Mouse (Mus musculus) testis, postnatal 10 days (tissue): ENCODE results near the gene Mettl16.

ENCODE experiments used
- DNase-seq: peaks from one replicate; pipeline ENCODE4 v3.0.0; 2021; ENCODE audit warnings: low spot score

The Mettl16 gene

DNA sequence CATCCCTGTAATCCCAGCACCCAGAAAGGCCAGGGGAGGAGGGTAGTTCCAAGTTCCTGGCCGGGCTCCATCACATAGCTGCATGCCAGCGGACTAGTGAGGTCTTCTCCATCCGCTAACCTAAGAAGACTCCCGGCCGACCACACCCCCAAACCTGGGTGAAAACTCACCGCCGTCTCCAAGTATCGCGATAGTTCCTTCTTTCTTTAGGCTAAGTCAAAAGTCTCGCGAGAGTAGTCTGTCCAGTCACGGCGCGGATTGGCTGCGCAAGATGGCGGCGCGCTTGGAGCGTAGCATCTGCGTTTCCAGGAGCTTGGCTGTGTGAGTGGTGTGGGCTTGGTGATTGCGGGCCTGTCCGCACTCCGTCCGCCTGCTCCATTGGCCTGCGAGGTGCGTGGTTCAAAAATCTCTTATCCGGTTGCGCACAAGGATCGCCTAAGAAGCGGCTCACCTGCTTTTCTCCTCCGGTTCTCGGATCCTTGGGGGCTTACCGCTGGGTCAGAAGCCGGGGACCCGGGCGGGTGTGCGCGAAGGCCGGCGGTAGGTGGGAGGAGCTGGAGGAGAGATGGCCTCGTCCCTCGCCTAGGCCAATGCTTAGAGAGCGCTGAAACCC lies at the start of gene Mettl16:
Gene Mettl16 (plus strand): TSS at position 236 of the 613 bp plus-strand sequence.
- DNase-seq, result peak; percentile 93

DNA sequence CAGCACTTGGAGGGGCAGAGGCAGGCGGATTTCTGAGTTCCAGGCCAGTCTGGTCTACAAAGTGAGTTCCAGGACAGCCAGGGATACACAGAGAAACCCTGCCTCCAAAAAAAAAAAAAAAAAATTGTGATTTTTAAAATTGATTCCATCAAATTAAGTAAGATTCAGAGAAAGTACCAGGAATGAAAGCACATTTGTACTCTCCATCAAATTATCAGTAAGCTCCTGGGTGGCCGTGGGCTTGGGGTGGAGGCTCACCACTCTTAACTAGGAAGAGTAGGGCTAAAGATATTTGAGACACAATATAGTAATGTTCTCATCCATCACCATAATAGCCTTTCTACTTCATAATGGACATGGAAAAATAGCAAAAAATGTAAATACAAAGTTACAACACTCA lies 49.5 kb upstream of the Mettl16 start:
- no peak for DNase-seq

DNA sequence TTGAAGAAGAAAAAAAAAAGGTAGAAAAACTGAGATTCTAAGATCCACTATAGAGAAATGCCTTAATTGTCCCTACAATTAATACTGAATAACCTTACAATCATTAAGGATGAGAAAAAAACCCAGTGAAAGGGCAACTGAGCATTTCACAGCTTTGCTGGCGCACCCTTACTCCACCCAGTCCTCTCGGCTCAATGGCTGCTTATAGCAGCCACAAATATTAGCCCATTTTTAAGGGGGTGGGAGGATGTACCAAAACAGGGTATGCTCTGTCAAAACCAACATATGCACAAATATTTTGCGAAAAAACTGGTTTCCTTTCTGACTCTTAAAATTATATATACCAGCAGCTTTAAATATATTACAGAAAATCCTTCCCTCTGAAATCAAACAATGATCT lies 48.7 kb upstream of the Mettl16 start:
- no peak for DNase-seq

DNA sequence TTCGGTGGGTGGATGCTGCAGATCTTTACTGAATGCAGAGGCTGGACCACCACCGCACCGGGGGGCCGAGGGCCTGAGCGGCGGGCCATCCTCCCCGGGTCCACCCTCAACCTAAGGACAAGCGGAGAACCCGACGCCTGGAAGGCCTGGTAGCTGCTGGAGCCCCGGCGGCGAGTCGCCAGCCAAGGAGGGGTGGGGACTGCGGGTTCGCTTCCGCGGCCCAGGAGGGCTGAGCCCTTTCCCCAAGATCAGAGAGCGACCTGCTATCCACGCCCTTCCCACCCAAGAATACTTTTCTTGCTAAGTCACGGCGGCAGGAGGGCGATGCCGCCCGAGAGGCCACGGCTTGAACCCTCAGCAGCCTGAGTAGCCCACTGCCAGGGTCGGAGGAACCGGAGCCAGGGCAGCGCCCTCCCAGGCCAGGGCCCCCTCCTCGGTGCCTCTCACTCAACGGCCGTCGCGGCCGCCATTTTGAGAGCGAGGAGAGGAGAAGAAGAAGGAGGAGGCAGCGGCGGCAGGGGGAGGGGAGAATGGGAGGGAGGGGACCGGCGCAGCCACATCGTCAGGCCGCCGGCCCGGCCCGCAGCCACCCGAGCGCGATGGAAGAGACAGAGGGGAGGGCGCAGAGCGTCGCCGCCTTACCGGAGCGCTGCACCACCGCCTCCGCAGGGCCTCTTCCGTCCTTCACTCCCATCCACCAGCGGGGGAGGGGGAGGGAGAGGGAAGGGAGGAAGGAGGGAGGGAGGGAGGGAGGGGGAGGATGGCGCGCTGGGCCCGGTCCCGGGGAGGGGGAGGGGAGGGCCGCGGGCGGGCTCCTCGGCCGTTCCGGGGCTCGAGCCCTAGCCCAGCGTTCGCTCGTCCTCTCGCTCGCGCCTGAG lies 47.0 kb upstream of the Mettl16 start:
- peak; percentile 92 for DNase-seq

DNA sequence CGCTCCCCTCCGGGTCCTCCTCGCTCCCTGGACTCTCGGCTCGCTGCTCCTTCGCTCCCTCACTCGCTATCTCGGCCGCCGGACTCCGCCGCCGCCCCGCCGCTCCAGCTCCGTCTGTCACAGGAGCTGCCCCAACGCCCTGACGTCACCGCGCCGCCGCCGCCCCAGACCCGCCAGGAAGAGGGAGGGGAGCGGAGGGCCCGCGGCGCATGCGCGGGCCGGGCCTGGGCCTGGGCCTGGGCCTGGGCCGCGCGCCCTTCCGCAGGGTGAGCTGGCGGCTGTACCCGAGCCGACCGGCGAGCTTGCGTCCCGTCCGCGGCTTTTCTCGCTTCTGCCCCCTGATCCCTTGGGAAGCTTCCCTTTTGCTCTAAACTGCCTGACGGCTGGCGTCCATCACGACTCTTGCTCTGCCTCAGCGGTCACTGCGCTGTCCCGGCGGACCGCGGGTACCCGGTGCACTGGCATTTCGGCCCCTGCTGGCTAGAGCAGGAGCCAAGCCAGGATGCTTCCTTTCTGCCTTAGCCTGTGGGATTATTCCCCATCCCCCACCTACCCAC lies 46.3 kb upstream of the Mettl16 start, which contains the start of gene Pafah1b1:
Gene Pafah1b1 (minus strand): TSS at position 436 of the 557 bp plus-strand sequence.
- DNase-seq, result peak; percentile 97

DNA sequence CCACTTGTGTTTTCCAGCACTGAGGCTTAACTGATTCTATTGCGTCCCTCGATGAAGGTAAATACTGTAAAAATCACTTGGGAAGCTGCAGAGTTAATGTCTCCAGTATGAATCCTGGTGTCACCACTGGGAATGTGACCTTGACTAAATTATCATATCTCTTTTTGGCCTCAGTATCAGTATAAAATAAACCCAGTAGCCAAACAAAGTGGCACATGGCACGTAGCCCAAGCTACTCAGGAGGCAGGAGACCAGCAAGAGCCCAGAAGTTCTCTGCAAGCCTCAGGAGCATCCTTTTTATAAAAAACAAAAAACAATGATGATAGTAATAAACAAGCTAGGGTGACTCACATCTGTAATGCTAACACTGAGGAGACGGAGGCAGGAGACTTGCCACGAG lies 45.4 kb upstream of the Mettl16 start:
- peak; percentile 69 for DNase-seq

DNA sequence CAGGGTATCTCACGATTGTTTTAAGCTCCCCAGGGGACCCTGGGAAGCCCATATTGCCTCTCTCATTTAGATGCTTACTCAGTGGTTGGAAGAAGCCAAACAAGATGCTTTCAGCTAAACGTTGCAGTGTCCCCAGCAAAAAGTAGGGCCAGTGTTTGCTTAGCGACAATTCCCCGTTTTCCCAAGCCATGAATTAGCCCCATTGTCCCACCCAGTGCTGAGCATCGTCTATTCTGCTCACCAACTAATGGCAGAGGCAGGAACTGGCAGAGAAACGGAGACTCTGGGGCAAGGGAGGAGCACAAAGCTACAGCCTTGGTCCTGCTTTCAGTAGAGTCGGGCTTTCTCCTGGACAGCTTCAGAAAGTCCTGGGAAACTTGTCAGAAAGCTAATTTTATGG lies 35.7 kb upstream of the Mettl16 start:
- no peak for DNase-seq

DNA sequence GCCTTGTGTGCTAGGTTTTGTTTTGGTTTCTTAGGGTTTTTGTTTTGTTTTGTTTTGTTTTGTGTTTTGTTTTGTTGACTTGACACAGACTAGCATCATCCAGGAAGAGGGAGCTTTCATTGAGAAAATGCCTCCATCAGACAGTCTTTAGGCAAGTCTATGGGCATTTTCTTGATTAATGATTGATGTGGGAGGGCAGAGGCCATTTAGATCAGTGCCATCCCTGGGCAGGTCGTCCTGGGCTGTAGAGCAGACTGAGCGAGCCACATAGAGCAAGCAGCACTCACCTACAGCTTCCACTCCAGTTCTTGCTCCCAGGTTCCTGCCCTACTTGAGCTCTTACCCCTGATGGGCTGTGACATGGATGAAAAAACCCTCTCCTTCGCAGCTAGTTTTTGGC lies 32.8 kb upstream of the Mettl16 start:
- no peak for DNase-seq

DNA sequence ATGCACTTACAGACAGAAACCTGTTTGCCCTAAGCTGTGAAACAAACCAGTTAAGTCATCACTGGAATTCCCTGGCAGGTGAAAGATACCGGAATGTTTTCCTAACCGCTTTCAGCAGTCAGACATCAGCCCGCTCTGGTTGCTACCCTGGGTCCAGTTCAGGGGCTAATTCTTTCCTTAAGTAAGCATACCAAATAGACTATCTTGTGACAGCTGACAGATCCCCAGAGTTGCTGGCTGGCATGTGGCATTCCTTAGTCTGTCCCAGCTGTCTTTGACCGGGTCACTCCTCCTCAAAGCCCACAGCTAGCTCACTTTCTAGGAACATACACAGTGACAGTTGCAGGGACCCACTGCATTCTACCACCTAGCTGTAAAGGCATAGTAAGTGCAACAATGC lies 22.6 kb upstream of the Mettl16 start:
- DNase-seq, result no peak

DNA sequence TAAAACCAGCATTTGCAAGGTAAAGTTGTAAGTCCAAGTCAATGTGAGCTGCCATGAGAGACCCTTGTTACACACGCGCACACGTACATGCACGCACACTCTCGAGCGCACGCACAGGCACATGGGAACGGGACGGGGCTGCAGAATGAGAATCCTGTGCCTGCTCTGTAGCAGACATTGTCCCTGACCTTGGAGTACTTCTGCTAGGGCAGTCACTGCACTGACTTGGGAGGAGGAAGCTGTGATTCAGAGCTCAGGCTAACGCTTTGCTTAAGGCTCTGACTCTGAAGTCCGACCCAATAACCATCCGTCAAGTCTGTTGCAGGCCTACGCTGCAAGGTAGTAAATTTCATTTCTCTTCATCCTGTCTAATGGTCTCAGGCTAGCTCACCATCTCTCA lies 21.4 kb upstream of the Mettl16 start:
- no peak for DNase-seq

DNA sequence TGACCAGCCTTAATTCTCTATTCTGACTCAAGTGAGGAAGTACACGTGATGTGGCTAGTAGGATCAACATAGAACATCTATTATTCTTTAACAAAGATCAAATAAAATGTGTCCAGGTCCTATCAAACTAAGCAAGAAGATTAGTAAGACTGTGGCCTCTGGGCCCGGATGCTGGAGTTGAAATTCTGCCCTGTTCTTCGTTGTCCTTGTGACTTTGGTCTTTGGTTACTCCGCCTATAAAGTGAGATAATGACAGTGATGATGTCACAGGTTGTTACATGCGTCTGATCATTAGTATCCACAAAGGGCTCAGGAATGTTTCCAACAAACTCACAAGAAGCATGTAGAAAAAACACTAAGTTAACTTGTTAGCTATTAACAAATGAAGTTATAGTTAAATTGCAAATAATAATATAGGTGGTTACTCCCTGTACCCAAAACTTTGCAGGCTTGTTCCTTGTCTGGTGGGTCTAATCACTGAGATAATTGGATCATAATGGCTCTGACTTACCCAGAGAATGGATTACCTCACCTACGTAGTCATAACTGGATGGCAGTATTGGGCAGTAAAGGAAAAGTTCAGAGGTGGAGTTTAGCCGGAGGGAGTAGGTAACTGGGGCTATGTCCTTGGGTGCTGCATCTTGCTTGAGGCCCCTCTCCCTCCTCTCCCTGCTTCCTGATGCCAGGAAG lies 19.8 kb upstream of the Mettl16 start:
- DNase-seq, result no peak

DNA sequence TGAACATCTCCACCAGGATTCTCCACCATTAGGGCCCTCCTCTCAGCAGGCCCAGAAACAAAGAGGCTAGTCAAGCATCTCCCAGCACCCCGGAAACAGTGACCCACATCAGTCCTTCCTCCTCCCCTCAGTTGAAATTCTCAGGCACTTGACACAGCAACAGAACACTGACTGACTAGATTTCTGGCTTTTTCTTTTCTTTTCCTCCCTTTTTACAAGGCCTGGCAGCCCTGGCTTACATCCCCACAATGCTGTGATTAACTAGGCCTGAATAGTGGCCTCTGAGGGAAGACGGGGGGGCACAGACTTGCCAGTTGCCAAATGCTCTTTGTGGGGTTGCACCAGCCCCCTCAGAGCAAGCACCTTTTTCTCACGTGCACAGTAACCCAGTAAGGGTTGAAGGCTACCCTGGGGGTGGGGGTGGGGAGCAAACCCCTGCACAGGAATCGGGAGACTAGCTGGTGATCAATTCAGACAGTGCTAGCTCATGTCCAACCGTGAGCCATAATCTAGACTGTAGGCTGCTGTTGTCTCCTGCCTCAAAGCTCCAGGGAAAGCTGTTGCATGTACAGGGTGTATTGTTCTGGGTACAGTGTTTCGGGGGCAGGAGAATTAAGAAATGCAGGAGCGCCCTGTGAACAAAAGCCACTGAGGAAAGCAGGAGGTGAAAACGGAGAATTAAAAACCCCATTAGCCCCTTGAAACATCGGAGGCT lies 19.1 kb upstream of the Mettl16 start:
- no peak for DNase-seq

DNA sequence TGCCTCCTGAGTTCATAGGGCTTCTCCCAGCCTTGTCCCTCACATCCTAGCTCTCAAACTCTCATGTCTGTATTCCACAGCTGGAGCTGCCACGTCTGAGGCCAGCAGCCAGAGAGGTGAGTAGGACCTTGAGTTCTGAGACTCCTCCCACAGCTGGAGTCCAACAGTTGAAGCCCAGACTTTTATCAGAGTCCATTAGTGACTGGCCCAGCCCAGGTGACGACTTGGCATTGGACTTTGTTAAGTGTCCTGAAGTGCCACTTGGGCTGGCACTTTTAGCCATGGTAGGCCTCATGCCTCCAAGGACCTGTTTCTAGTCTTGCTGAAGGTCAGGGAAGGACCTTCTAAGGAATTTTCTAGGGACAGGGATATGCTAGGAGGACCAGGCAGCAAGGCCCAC lies 14.0 kb upstream of the Mettl16 start:
- DNase-seq, result no peak

DNA sequence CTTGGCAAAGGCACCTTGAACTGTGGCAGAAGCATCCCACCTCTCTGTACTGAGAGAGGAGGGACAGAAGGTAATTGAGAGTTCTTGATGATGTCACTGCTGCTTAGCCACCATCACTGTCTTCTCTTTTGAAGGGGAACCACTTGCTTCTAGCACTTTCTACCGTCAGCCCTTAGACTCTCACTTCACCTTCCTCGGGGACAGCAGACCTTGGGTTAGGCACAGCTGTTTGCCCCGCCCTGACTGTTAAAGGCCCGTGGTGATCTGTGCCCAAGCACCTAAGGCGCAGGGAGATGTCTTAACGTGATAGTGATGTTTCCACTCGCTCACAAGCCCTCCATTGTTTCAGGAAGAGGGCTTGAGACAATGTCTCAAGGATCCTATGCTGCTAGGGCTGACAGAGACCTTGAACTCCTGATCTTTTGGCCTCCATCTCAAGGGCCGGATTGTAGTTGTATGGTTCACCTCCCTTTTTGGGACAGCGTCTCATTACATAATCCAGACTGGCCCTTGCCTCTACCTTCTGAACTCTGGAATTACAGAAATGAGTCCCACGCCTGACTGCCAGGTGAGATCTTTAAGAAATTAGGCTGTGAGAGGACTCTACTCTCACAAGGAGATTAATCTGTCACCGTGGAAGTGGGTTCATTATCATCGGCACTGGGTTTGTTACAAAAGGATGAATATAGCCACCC lies 9.5 kb upstream of the Mettl16 start:
- no peak for DNase-seq

DNA sequence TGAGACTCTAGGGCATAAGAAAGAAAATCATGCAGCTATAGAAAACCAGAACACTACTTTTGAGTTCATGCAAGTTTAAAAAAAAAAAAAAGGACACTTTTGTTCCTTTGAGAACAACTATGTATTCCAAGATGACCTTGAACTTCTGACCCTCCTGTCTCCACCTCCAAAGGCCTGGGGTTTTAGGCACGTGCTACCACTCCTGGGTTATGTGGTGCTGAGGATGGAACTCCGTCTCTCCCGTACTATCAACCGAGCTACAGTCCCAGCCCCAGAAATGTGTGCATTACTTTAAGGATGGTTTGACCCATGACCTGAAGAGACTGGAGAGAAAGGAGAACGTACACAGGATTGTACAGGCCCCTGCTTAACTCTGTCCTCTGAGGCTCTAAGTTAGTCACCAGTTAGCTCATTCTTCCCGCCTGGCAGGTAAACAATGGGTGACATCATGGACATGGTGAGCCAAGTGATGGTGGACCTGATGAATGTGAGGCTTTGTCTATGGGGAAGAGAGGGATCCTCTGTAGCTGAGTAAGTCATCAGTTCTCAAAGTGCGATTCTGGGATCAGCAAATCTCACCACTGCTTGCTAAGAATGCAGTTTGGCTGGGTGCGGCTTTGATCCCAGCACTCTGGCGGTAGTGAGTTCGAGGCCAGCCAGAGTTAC lies 6.5 kb upstream of the Mettl16 start:
- no peak for DNase-seq

DNA sequence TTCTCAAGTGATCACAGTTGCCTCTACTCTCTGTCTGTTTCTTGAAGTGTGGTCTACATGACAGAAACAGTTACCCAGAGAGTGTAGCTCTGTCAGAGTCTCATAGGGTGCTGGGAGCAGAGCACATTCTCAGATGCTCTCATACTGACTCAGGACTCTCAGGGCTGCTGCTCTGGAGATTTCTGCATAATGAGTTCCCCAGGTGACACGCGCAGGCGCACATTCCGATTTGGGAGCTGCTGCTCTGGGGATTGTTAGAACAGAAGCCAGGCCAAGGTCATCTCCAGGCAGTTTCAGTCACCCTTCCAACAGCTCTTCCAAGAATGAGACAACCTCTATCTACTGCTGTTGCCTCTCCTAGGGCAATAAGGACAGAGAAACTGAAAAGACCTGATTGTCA lies 3.2 kb upstream of the Mettl16 start:
- DNase-seq, result peak; percentile 72

DNA sequence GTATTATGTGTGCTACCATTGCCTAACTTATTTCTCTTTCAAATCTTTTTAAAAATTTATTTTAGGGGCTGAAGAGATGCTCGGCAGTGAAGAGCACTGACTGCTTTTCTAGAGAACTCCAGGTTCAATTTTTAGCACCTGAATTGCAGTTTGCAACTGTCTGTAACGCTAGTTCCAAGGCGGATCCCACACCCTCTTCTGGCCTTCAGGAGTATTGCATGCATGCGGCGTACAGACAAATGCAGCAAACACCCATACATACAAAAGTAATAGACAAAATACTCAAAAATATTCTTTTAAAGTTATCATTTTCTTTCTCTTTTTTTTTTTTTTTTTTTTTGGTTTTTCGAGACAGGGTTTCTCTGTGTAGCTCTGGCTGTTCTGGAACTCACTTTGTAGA lies 2.6 kb upstream of the Mettl16 start:
- peak; percentile 71 for DNase-seq

DNA sequence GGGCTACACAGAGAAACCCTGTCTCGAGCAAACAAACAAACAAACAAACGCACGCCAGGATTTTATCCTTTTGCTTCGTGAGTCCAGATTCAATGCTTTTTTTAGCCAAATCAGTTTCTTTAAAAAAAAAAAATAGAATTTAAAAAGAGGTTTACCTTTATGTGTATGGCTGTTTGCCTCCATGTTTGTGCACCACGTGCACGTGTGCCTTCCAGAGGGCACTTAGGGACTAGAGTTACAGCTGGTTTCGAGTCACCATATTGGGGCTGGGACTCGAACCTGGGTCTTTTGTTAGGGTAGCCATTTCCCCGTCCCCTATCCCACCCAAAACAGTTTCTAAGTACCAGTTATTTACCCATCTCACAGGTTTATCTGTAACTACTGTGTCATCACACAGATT lies 593 bp upstream of the Mettl16 start:
- no peak for DNase-seq

DNA sequence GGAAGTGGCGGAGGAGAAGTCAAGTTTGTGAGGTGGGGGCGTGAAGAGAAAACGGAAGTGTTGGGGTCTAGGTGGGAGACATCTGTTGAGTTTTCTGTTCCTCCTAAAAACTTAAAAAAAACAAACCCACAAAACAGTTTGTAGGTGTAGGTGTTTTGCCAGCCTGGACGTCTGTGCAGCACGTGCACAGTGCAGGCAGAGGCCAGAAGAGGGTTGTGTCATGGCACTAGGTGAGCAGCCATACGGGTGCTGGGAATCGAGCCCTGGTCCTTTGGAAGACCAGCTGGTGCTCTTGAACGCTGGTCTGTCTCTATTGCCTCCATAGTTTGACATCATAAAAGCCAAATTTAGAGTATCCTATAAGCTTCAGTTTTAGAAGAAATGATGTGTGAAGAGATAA lies 604 bp downstream of the Mettl16 start:
- DNase-seq, result peak; percentile 51

DNA sequence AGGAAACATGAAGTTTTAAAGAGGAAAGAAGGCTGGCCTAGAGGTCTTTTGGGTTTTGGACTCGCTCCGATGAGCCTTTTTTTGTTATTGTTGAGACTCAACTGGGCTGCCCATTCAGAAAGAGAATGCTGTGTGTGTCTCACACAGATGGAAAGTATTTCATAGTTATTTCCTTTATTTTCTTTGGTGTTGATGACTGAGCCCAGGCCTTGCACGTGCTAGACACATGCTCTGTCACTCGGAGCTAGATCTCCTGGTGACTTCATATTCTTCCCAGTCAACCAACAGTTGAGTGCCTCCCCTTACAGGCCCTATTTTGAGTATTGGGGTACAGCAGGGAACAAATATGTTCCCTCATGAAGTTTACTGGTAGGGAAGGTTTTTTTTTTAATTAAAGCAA lies 1.0 kb downstream of the Mettl16 start:
- DNase-seq, result no peak

DNA sequence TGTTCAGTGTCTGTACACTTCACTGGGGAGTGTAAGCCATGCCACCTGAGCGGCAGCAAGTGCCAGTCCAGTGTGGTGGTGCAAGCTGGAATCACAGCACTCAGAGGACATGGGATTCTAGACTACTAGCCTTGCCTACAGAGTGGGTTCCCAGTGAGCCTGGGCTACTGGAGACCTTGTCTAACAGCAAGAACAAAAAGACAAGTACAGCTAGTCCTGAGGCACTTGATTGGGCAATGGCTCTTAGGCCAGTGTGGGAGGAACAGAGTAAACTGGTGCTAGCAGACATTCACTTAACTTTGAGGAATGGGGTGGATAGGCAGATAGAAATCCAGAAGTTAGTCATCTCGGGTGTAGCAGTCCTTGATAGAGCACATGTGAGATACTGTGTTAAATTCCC lies 1.8 kb downstream of the Mettl16 start:
- no peak for DNase-seq
